8 mouse cellular contexts compared by ENCODE assay signal in the genomic region with DNA sequence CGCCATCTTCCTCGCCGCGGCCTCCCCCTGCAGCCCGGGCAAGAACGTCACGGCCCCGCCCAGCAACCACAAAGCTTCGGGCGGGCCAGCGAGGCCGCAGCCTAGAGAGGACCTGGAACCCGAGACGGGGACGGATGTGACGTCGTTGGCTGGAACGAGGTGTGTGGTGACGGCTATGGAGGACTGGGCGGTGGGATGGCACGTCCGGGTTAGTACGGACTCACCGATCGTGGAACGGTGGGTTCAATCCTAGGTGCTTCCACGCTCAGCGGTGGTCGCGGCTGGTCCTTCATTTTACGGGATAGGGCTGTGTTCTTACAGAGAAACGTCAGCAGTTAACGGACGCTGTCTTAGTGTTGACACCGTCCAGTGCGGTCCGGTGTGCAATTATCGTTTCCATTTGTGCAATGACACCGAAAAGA. TPM values are rescaled to one million over a fixed set of nuclear protein-coding genes. Genes with fewer than 3 reads are reported as not detected.
A peak's percentile ranks its signal among the peaks of the same experiment; 100 is the strongest.
DNase-seq lines count a peak whose midpoint lies in the region; ATAC-seq and TF ChIP-seq lines count a peak whose summit lies in the region.

TSS of gene Pcnp (minus strand) at position 79 of the 422 bp plus-strand sequence.

- no peaks in the 10 kb centered on the region for H3K27me3 ChIP-seq in hindbrain, postnatal 0 days (ENCODE audit: insufficient read depth, low read length)

- H3K4me3 ChIP-seq in gastrocnemius, adult 2 months: peak within 1 kb of the TSS; percentile 93
- peak within 1 kb of the TSS; percentile 91 for H3K4me3 ChIP-seq in hindbrain, postnatal 0 days (ENCODE audit: low read length)
- peak within 1 kb of the TSS; percentile 92 for H3K4me3 ChIP-seq in left cerebral cortex, adult 2 months

- H3K4me1 ChIP-seq in hindbrain, postnatal 0 days (ENCODE audit: insufficient read depth, low read length): peaks cover 14% of the 10 kb centered on the region; the same call in 1 of the 2 replicates

- peak within 1 kb of the TSS; percentile 99 for H3K27ac ChIP-seq in gastrocnemius, adult 2 months
- peak within 1 kb of the TSS; percentile 96 for H3K27ac ChIP-seq in hindbrain, postnatal 0 days
- H3K27ac ChIP-seq in left cerebral cortex, adult 2 months: peak within 1 kb of the TSS; percentile 97

- peaks cover 13% of the 10 kb centered on the region; the same call in 1 of the 2 replicates for H3K36me3 ChIP-seq in hindbrain, postnatal 0 days (ENCODE audit: insufficient read depth, low read length)

- WGBS in hindbrain, postnatal 0 days: under 1% methylated on average over 37 of the region's 39 CpGs

- DNase-seq in ZHBTc4 (ENCODE audit: low read depth, low spot score): peak; percentile 98
- DNase-seq in gastrocnemius, adult 2 months: peak; percentile 99
- peak; percentile 99 for DNase-seq in hindbrain, postnatal 0 days (ENCODE audit: low spot score)
- DNase-seq in left cerebral cortex, adult 2 months (ENCODE audit: extremely low spot score in 1 of 2, low spot score in 2 of 2): peak; percentile 96 to 98
- peak; percentile 98 for DNase-seq in right cerebral cortex, adult 2 months (ENCODE audit: low spot score in 2 of 2)
- DNase-seq in urinary bladder, postnatal 14 days (ENCODE audit: low spot score): peak; percentile 98

- peak within 1 kb of the TSS; percentile 74 for H3K4me2 ChIP-seq in hindbrain, postnatal 0 days (ENCODE audit: low read depth, low read length)

- H3K9ac ChIP-seq in hindbrain, postnatal 0 days (replicated peaks; ENCODE audit: low read length): peak within 1 kb of the TSS; percentile 97

- no peaks in the 10 kb centered on the region for H3K9me3 ChIP-seq in hindbrain, postnatal 0 days (ENCODE audit: low read length)

- ATAC-seq in common myeloid progenitor, adult 5-6 weeks (replicated peaks; ENCODE audit: low read depth, poor library complexity, severe bottlenecking): peak; percentile 97
- peak; percentile 100 for ATAC-seq in hindbrain, postnatal 0 days
- peak; percentile 94 for ATAC-seq in megakaryocyte, adult 5-6 weeks (ENCODE audit: poor library complexity, severe bottlenecking)

- intact Hi-C loops in gastrocnemius, adult 2 months (cut with DNase I): loop anchor here (2.0 kb wide), 2 partner anchors 45 to 55 kb away; no protein-coding TSS in a partner anchor
- intact Hi-C loops in left cerebral cortex, adult 2 months (cut with DNase I): loop anchor here (1.0 to 2.0 kb wide), 3 partner anchors 8 to 55 kb away; partner anchors contain the start of gene Trmt10c

- TF ChIP-seq CTCF in gastrocnemius, adult 2 months (IDR thresholded peaks at IDR 0.05): no peak
- no peak for TF ChIP-seq CTCF in hindbrain, postnatal 0 days (IDR thresholded peaks at IDR 0.05; ENCODE audit: low read depth)
- TF ChIP-seq CTCF in left cerebral cortex, adult 2 months (IDR thresholded peaks at IDR 0.05): no peak

RNA-seq across cellular contexts. Expression of gene Pcnp, which starts in this region (rescaled TPM):
- 116 and 120 TPM in 2 replicates for total RNA-seq in common myeloid progenitor, adult 5-6 weeks (2017)
- 10 to 100 TPM; 55.9 to 62.6 TPM for total RNA-seq in gastrocnemius, adult 2 months (2021)
- 50.1 and 53.4 TPM in 2 replicates for total RNA-seq in hindbrain, postnatal 0 days (2014; rRNA removed)
- polyA plus RNA-seq in hindbrain, postnatal 0 days (2015; fragmentation: Nextera tagmentation; extraction: Ambion mirVana): 221 and 233 TPM in 2 replicates
- total RNA-seq in left cerebral cortex, adult 2 months (2021): 100 to 1,000 TPM; 164 to 167 TPM
- 85.2 and 88.2 TPM in 2 replicates for total RNA-seq in megakaryocyte, adult 5-6 weeks (2015)
- 97.0 and 104 TPM in 2 replicates for total RNA-seq in megakaryocyte, adult 5-6 weeks (2017)

Comparison
In these comparisons a context has a peak if more than half of its experiments do, and no peak if none do; other contexts are left out.
1. Peak in every context shown above with its lines: DNase-seq, ATAC-seq, H3K4me3 ChIP-seq and H3K27ac ChIP-seq.